8 mouse cellular contexts compared by ENCODE assay signal in the genomic region with DNA sequence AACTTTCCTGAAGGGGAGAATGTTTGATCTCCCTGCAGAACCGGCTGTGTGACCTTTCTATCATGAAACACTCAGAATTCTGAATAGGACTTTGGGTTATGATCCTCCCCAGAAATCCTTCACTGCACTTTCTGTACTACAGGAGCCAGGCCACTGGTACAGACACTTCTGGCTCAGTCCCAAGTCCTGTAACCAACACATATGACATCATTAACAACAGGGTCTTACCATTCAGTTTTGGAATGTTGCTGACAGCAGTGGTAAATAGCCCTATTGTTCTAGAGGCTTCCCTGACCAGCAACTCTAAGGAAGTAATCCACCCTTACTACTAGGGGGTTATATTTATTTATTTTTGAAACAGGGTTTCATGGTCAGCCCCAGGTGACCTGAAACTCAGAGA. TPM values are rescaled to one million over a fixed set of nuclear protein-coding genes. Genes with fewer than 3 reads are reported as not detected.
DNase-seq lines count a peak whose midpoint lies in the region; ATAC-seq and TF ChIP-seq lines count a peak whose summit lies in the region.

A gene (plus strand): TSS at position 280 of the 400 bp plus-strand sequence.

- 40% methylated on average over 1 of the region's 1 CpGs for WGBS in lung, embryonic 14.5 days
- WGBS in hindbrain, embryonic 12.5 days = 85% methylated on average over 1 of the region's 1 CpGs

- H3K9ac ChIP-seq in lung, embryonic 14.5 days = no peak within 1 kb of the TSS
- no peak within 1 kb of the TSS for H3K9ac ChIP-seq in hindbrain, embryonic 12.5 days

- peak within 1 kb of the TSS; percentile 70 for H3K4me2 ChIP-seq in lung, embryonic 14.5 days
- H3K4me2 ChIP-seq in hindbrain, embryonic 12.5 days (replicated peaks) = peak within 1 kb of the TSS; percentile 51

- H3K9me3 ChIP-seq in lung, embryonic 14.5 days (ENCODE audit: low read depth, low read length) = no peaks in the 10 kb centered on the region
- H3K9me3 ChIP-seq in hindbrain, embryonic 12.5 days (replicated peaks) = no peaks in the 10 kb centered on the region

- DNase-seq in adrenal gland, adult 2 months = no peak
- DNase-seq in adrenal gland, postnatal 4 days (ENCODE audit: low spot score in 2 of 2) = no peak
- peak; percentile 42 for DNase-seq in lung, embryonic 14.5 days
- DNase-seq in lung, adult 18-20 months = no peak
- peak; percentile 37 for DNase-seq in lung, postnatal 10 days
- no peak for DNase-seq in thymus, postnatal 4 days

- no peak within 1 kb of the TSS; the same call in 1 of the 2 replicates for H3K27ac ChIP-seq in lung, embryonic 14.5 days (ENCODE audit: low read depth)
- H3K27ac ChIP-seq in hindbrain, embryonic 12.5 days = no peak within 1 kb of the TSS

- no peak for ATAC-seq in lung, embryonic 14.5 days (ENCODE audit: insufficient read depth)
- no peak for ATAC-seq in hindbrain, embryonic 12.5 days (ENCODE audit: low FRiP score)
- ATAC-seq in CD4-positive, CD25-positive, alpha-beta regulatory T cell, adult 4 months = no peak

- H3K36me3 ChIP-seq in lung, embryonic 14.5 days (ENCODE audit: insufficient read depth) = peaks cover 28% of the 10 kb centered on the region
- peaks cover 30% of the 10 kb centered on the region for H3K36me3 ChIP-seq in hindbrain, embryonic 12.5 days

- H3K27me3 ChIP-seq in lung, embryonic 14.5 days (ENCODE audit: insufficient read depth, low read length) = no peaks in the 10 kb centered on the region
- no peaks in the 10 kb centered on the region for H3K27me3 ChIP-seq in hindbrain, embryonic 12.5 days

- peak within 1 kb of the TSS; percentile 46; the same call in 1 of the 2 replicates for H3K4me3 ChIP-seq in lung, embryonic 14.5 days (ENCODE audit: low read depth, low read length)
- H3K4me3 ChIP-seq in hindbrain, embryonic 12.5 days = peak within 1 kb of the TSS; percentile 34

- H3K4me1 ChIP-seq in lung, embryonic 14.5 days (ENCODE audit: insufficient read depth) = peaks cover 12% of the 10 kb centered on the region
- H3K4me1 ChIP-seq in hindbrain, embryonic 12.5 days = peaks cover 25% of the 10 kb centered on the region

- no peak for TF ChIP-seq CTCF in lung, embryonic 14.5 days (IDR thresholded peaks at IDR 0.05; ENCODE audit: low read depth)

RNA-seq across cellular contexts. Expression of the gene that starts here (rescaled TPM):
- 10 to 100 TPM; 20.5 to 24.4 TPM for total RNA-seq in adrenal gland, adult 2 months (2021)
- polyA plus RNA-seq in adrenal gland, adult 2 months (2012; rRNA removed) = 1.2 and 1.6 TPM in 2 replicates
- total RNA-seq in adrenal gland, postnatal 4 days (2021) = 1 to 10 TPM; 7.9 to 8.8 TPM
- 2.8 TPM in 2 replicates for polyA plus RNA-seq in lung, embryonic 14.5 days (2014; fragmentation: Nextera tagmentation; extraction: Ambion mirVana)
- 2.8 and 3.0 TPM in 2 replicates for polyA plus RNA-seq in hindbrain, embryonic 12.5 days (2016; fragmentation: Nextera tagmentation; extraction: Ambion mirVana)
- polyA plus RNA-seq in CD4-positive, CD25-positive, alpha-beta regulatory T cell, adult 4 months (2017; shearing (Covaris generic)) = 1 to 10 TPM; 2.2 to 6.0 TPM

Comparison
In these comparisons a context has a peak if more than half of its experiments do, and no peak if none do; other contexts are left out.
1. DNase-seq: peak in lung, embryonic 14.5 days (single experiment) and lung, postnatal 10 days (single experiment); none in adrenal gland, adult 2 months (single experiment), adrenal gland, postnatal 4 days (0 of 2), lung, adult 18-20 months (0 of 2) and thymus, postnatal 4 days (single experiment).